Mouse (Mus musculus): ENCODE measurements around the gene Xpot. TPM values are rescaled to one million over a fixed set of nuclear protein-coding genes. Genes with fewer than 3 reads are reported as not detected.

The Xpot gene
- total and polyA plus RNA-seq, 2 experiments from 2014 or later = 14.8 to 41.1 TPM

DNA sequence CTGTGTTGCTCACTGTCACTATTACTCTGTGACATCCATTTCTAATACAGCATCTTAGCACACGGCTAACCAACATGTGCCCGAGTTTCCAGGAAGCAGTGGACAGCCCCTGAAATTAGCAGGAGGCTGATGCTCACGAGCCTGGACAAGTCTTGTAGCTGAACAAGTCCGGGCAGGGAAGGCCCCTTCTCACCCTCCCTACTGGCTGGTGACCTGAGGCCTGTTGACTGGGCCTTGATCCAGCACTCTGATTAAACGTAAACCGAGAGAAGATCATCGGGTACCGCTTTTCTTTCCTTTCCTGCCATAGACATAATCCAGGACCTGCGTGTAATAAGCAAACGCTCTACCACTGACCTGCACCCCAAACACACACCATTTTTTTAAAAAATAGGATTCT, 18.0 kb downstream of the Xpot start:
- H3K36me3 ChIP-seq (replicated peaks; ENCODE audit: control insufficient read depth, insufficient read depth, low read length) = peaks cover 95% of the 10 kb centered on the region
- TF ChIP-seq EP300 (IDR thresholded peaks at IDR 0.05; ENCODE audit: low read depth) = no peak
- TF ChIP-seq CTCF (IDR thresholded peaks at IDR 0.05; ENCODE audit: low read depth) = no peak
- no peaks in the 10 kb centered on the region for H3K9me3 ChIP-seq (replicated peaks; ENCODE audit: control insufficient read depth, low read length)
- H3K4me3 ChIP-seq (ENCODE audit: low read depth, low read length) = no peak overlapping the region
- no peak overlapping the region for H3K27ac ChIP-seq (ENCODE audit: low read depth)
- no peak overlapping the region for H3K9ac ChIP-seq (replicated peaks; ENCODE audit: low read depth, low read length)
- no peak overlapping the region for H3K4me2 ChIP-seq (ENCODE audit: low read depth, low read length)
- 88% methylated on average over 10 of the region's 10 CpGs for WGBS
- DNase-seq (ENCODE audit: low spot score) (no peak), ATAC-seq (ENCODE audit: insufficient read depth, low read depth) (no peak)
- H3K27me3 ChIP-seq (ENCODE audit: control insufficient read depth, insufficient read depth, low read length) = no peaks in the 10 kb centered on the region
- H3K4me1 ChIP-seq (ENCODE audit: control insufficient read depth, insufficient read depth) = no peaks in the 10 kb centered on the region

GRCm38 (mm10) chr10:121604632-121605344, 21.3 kb downstream of the Xpot start:
- Histone ChIP-seq H3K9ac (replicated peaks; ENCODE audit: low read depth, low read length) (no peak overlapping the region), H3K27me3 (ENCODE audit: control insufficient read depth, insufficient read depth, low read length) (no peaks in the 10 kb centered on the region), H3K4me1 (ENCODE audit: control insufficient read depth, insufficient read depth) (no peaks in the 10 kb centered on the region), H3K27ac (ENCODE audit: low read depth) (no peak overlapping the region), H3K9me3 (replicated peaks; ENCODE audit: control insufficient read depth, low read length) (no peaks in the 10 kb centered on the region), H3K36me3 (replicated peaks; ENCODE audit: control insufficient read depth, insufficient read depth, low read length) (peaks cover 93% of the 10 kb centered on the region), H3K4me2 (ENCODE audit: low read depth, low read length) (no peak overlapping the region), H3K4me3 (ENCODE audit: low read depth, low read length) (no peak overlapping the region)
- no peak for ATAC-seq (ENCODE audit: insufficient read depth, low read depth)
- no peak for DNase-seq (ENCODE audit: low spot score)
- TF ChIP-seq EP300 (IDR thresholded peaks at IDR 0.05; ENCODE audit: low read depth) (no peak), CTCF (IDR thresholded peaks at IDR 0.05; ENCODE audit: low read depth) (no peak)
- WGBS = 86% methylated on average over 13 of the region's 13 CpGs

DNA sequence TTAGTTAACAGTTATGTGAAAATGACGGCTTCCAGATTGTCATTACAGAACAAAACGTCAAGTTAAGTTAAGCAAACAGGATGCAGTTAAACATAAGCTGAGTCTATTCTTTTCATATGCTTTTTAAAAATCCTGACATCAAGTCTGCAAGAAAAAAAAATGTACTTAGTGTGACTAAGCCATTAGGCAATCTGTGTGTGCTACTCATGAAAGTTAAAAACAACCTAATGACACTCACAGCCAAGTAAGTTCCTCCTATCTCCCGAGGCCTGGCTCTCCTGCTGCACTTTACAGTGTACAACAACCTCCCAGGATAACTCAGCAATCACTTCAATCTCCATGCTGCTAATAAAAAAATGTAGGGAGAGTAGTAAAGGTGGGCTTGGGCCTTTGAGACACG, 22.6 kb downstream of the Xpot start:
- H3K27ac ChIP-seq (ENCODE audit: low read depth) = no peak overlapping the region
- DNase-seq (ENCODE audit: low spot score) (no peak), ATAC-seq (ENCODE audit: insufficient read depth, low read depth) (no peak)
- no peaks in the 10 kb centered on the region for H3K9me3 ChIP-seq (replicated peaks; ENCODE audit: control insufficient read depth, low read length)
- H3K36me3 ChIP-seq (replicated peaks; ENCODE audit: control insufficient read depth, insufficient read depth, low read length) = peaks cover 97% of the 10 kb centered on the region
- H3K4me1 ChIP-seq (ENCODE audit: control insufficient read depth, insufficient read depth) = no peaks in the 10 kb centered on the region
- no peak overlapping the region for H3K9ac ChIP-seq (replicated peaks; ENCODE audit: low read depth, low read length)
- H3K4me2 ChIP-seq (ENCODE audit: low read depth, low read length) = no peak overlapping the region
- H3K4me3 ChIP-seq (ENCODE audit: low read depth, low read length) = no peak overlapping the region
- TF ChIP-seq CTCF (IDR thresholded peaks at IDR 0.05; ENCODE audit: low read depth) (no peak), EP300 (IDR thresholded peaks at IDR 0.05; ENCODE audit: low read depth) (no peak)
- whole genome bisulfite sequencing = 75% methylated on average over 4 of the region's 4 CpGs
- H3K27me3 ChIP-seq (ENCODE audit: control insufficient read depth, insufficient read depth, low read length) = no peaks in the 10 kb centered on the region

DNA sequence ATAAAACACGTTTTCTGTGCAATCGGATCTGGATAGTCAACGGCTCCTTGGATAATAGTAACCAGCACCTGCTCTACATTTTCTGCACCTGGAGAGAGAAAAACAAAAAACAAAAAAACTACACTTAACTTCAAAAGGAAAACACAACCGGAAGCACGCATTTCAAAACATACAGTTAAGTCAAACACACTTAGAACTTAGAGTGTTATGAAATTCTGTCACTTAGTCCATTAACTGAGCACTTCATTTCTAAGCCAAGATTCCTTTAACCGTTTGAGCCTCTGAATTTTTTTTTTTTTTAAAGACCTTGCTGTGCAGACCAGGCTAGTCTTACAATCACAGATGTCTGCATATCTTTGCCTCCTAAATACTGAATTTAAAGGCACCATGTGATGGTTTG, 24.9 kb downstream of the Xpot start:
- Histone ChIP-seq H3K36me3 (replicated peaks; ENCODE audit: control insufficient read depth, insufficient read depth, low read length) (peaks cover 98% of the 10 kb centered on the region), H3K4me3 (ENCODE audit: low read depth, low read length) (no peak overlapping the region), H3K4me2 (ENCODE audit: low read depth, low read length) (no peak overlapping the region), H3K27me3 (ENCODE audit: control insufficient read depth, insufficient read depth, low read length) (no peaks in the 10 kb centered on the region), H3K9ac (replicated peaks; ENCODE audit: low read depth, low read length) (no peak overlapping the region), H3K9me3 (replicated peaks; ENCODE audit: control insufficient read depth, low read length) (no peaks in the 10 kb centered on the region), H3K4me1 (ENCODE audit: control insufficient read depth, insufficient read depth) (no peaks in the 10 kb centered on the region), H3K27ac (ENCODE audit: low read depth) (no peak overlapping the region)
- 90% methylated on average over 6 of the region's 6 CpGs for WGBS
- no peak for DNase-seq (ENCODE audit: low spot score)
- TF ChIP-seq EP300 (IDR thresholded peaks at IDR 0.05; ENCODE audit: low read depth) = no peak
- TF ChIP-seq CTCF (IDR thresholded peaks at IDR 0.05; ENCODE audit: low read depth) = no peak
- ATAC-seq (ENCODE audit: insufficient read depth, low read depth) = no peak

- Histone ChIP-seq H3K27ac (ENCODE audit: low read depth) (no peak overlapping the region), H3K27me3 (ENCODE audit: control insufficient read depth, insufficient read depth, low read length) (no peaks in the 10 kb centered on the region), H3K4me1 (ENCODE audit: control insufficient read depth, insufficient read depth) (no peaks in the 10 kb centered on the region), H3K4me2 (ENCODE audit: low read depth, low read length) (no peak overlapping the region), H3K9me3 (replicated peaks; ENCODE audit: control insufficient read depth, low read length) (no peaks in the 10 kb centered on the region), H3K36me3 (replicated peaks; ENCODE audit: control insufficient read depth, insufficient read depth, low read length) (peaks cover 88% of the 10 kb centered on the region), H3K9ac (replicated peaks; ENCODE audit: low read depth, low read length) (no peak overlapping the region), H3K4me3 (ENCODE audit: low read depth, low read length) (no peak overlapping the region)
- ATAC-seq (ENCODE audit: insufficient read depth, low read depth) (no peak), DNase-seq (ENCODE audit: low spot score) (no peak)
- WGBS = 69% methylated on average over 9 of the region's 9 CpGs
- TF ChIP-seq EP300 (IDR thresholded peaks at IDR 0.05; ENCODE audit: low read depth) = no peak
- TF ChIP-seq CTCF (IDR thresholded peaks at IDR 0.05; ENCODE audit: low read depth) = no peak
Measured at GRCm38 (mm10) chr10:121596580-121596979, 29.6 kb downstream of the Xpot start.

DNA sequence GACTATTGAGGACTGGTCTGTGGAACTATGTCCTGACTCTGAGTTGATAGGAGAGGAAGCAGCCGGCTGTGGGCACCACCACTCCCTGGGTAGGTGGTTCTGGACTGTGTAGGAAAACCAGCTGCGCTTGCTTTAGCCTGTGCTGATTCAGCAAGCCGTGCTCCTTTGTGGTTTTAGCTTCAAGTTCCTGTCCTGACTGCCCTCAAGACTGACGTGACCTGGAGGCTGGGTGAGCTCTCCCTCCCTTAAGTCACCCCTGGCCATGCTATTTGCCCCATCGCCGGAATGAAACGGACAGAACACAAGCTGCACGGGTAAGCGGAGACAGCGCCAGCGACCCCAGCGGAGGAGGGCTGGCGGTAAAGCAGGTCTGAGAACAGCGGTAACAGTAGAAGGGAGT, 35.0 kb downstream of the Xpot start:
- DNase-seq (ENCODE audit: low spot score) (no peak), ATAC-seq (ENCODE audit: insufficient read depth, low read depth) (no peak)
- Histone ChIP-seq H3K4me1 (ENCODE audit: control insufficient read depth, insufficient read depth) (no peaks in the 10 kb centered on the region), H3K4me3 (ENCODE audit: low read depth, low read length) (no peak overlapping the region), H3K27me3 (ENCODE audit: control insufficient read depth, insufficient read depth, low read length) (no peaks in the 10 kb centered on the region), H3K4me2 (ENCODE audit: low read depth, low read length) (no peak overlapping the region), H3K9me3 (replicated peaks; ENCODE audit: control insufficient read depth, low read length) (no peaks in the 10 kb centered on the region), H3K36me3 (replicated peaks; ENCODE audit: control insufficient read depth, insufficient read depth, low read length) (peaks cover 34% of the 10 kb centered on the region), H3K9ac (replicated peaks; ENCODE audit: low read depth, low read length) (no peak overlapping the region), H3K27ac (ENCODE audit: low read depth) (no peak overlapping the region)
- TF ChIP-seq CTCF (IDR thresholded peaks at IDR 0.05; ENCODE audit: low read depth) = no peak
- TF ChIP-seq EP300 (IDR thresholded peaks at IDR 0.05; ENCODE audit: low read depth) = no peak
- WGBS = 91% methylated on average over 14 of the region's 14 CpGs
